Mouse (Mus musculus) cerebellum, adult 2 months (tissue): ENCODE measurements around the gene Rab3d.

Experiments
- CTCF ChIP-seq: fragments of 200-500 bp; IDR thresholded peaks from 2 replicates; pipeline ENCODE4 v1.5.1; 2011; ENCODE audit warnings: low read depth, mild to moderate bottlenecking, control low read depth, low read length, moderate library complexity, borderline replicate concordance; ENCODE audit not compliant: insufficient read depth
- POLR2A ChIP-seq: fragments of 200-500 bp; IDR thresholded peaks from 2 replicates; pipeline ENCODE4 v1.6.1; 2011; ENCODE audit warnings: low read length, control low read depth, borderline replicate concordance; ENCODE audit not compliant: insufficient read depth

DNA sequence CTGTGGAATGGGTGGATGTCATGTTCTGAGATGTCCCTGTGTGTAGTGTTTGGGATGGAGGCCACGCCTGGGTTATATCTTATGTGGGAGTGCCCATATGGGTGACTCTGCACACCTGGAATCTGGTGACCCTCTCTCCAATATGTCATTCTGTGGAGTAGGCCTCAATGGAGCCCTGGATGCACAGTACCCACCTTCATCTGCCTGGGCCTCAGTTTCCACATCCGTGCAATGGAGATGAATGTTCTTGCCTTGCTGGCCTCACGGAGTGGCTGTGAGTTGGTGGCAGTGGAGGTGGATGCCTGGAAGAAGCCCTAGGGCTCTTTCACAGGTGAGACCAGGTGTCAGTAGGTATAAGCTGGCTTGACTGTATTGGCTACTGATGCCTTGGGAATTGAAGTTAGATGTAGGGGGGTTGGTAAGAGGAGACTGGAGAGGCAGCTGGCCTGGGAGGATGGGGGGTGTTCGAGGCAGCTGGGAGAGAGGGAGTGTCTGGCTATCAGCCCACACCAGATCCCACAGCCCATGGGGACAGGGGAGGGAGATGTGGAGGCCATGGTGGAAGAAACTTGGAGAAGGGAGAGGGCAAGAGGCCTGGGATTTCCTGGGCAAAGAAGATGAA, 20.4 kb upstream of the Rab3d start:
- TF ChIP-seq CTCF = no peak
- no peak for TF ChIP-seq POLR2A
